Mouse (Mus musculus) kidney, embryonic 15.5 days (tissue): Measurements from ENCODE around the gene Cox14. TPM values are rescaled to one million over a fixed set of nuclear protein-coding genes. Genes with fewer than 3 reads are reported as not detected.
A peak's percentile ranks its signal among the peaks of the same experiment; 100 is the strongest.

Experiments
- ATAC-seq: fragments of 200-750 bp; cut with Nextera tagmentation; replicated peaks from 2 replicates; pipeline ENCODE4 v1.8.0; 2017; ENCODE audit warnings: moderate TSS enrichment; ENCODE audit not compliant: low FRiP score
- H3K27ac ChIP-seq: fragments of 300-500 bp; sonication (generic); 2 replicates; pipeline ENCODE4 v1.5.1; 2015; ENCODE audit warnings: mild to moderate bottlenecking, inconsistent platforms
- H3K27me3 ChIP-seq: fragments of 300-500 bp; sonication (generic); 2 replicates; pipeline ENCODE4 v1.6.1; 2015; ENCODE audit warnings: inconsistent platforms
- H3K36me3 ChIP-seq: fragments of 300-500 bp; sonication (generic); 2 replicates; pipeline ENCODE4 v1.6.1; 2015; ENCODE audit warnings: inconsistent platforms
- H3K4me1 ChIP-seq: fragments of 300-500 bp; sonication (generic); 2 replicates; pipeline ENCODE4 v1.6.1; 2015; ENCODE audit warnings: inconsistent platforms
- H3K4me2 ChIP-seq: fragments of 300-500 bp; sonication (generic); 2 replicates; pipeline ENCODE4 v1.6.1; 2015; ENCODE audit warnings: moderate library complexity, mild to moderate bottlenecking, inconsistent platforms
- H3K4me3 ChIP-seq: fragments of 300-500 bp; sonication (generic); replicated peaks from 2 replicates; pipeline ENCODE4 v1.5.1; 2015; ENCODE audit warnings: mild to moderate bottlenecking, inconsistent platforms
- H3K9ac ChIP-seq: fragments of 300-500 bp; sonication (generic); 2 replicates; pipeline ENCODE4 v1.6.1; 2015; ENCODE audit warnings: mild to moderate bottlenecking, inconsistent platforms
- H3K9me3 ChIP-seq: fragments of 300-500 bp; sonication (generic); replicated peaks from 2 replicates; pipeline ENCODE4 v1.6.1; 2016; ENCODE audit warnings: inconsistent platforms
- WGBS: fragments of 180-500 bp; shearing (Covaris S2); methylation state at CpG from one replicate; pipeline ENCODE4 v1.1.7; 2015; ENCODE audit warnings: mixed read lengths; 5-methylcytosine and 5-hydroxymethylcytosine counted together
- polyA plus RNA-seq: library from polyadenylated mRNA; unstranded; fragments of >200 nt; fragmentation: Nextera tagmentation; extraction: Ambion mirVana; gene quantifications from 2 replicates; pipeline ENCODE4 v1.2.1, GENCODE M21; 2015

Cox14 gene
- polyA plus RNA-seq, 1 experiment from 2014 or later, result 185 TPM

- H3K9ac ChIP-seq, result no peak overlapping the region
- peaks cover 29% of the 10 kb centered on the region for H3K4me1 ChIP-seq
- ATAC-seq, result no peak
- 58% methylated on average over 3 of the region's 3 CpGs for WGBS
- no peak overlapping the region for H3K4me3 ChIP-seq
- H3K36me3 ChIP-seq, result peaks cover 80% of the 10 kb centered on the region
- H3K4me2 ChIP-seq, result no peak overlapping the region
- H3K27me3 ChIP-seq, result no peaks in the 10 kb centered on the region
- no peaks in the 10 kb centered on the region for H3K9me3 ChIP-seq
- H3K27ac ChIP-seq, result no peak overlapping the region
These were observed 13.9 kb upstream of the Cox14 start for GRCm38 (mm10) chr15:99711491-99711890.

GRCm38 (mm10) chr15:99712666-99713559 lies 12.5 kb upstream of the Cox14 start:
- H3K4me3 ChIP-seq, result no peak overlapping the region
- no peak overlapping the region for H3K9ac ChIP-seq
- peak; percentile 11; the same call in 1 of the 2 replicates for ATAC-seq
- H3K4me1 ChIP-seq, result peaks cover 41% of the 10 kb centered on the region
- no peaks in the 10 kb centered on the region for H3K9me3 ChIP-seq
- H3K27ac ChIP-seq, result 0 out of 2 replicates have a peak overlapping the region, but pooled peaks have one; percentile 24
- H3K36me3 ChIP-seq, result peaks cover 66% of the 10 kb centered on the region
- 51% methylated on average over 13 of the region's 13 CpGs for WGBS
- H3K27me3 ChIP-seq, result no peaks in the 10 kb centered on the region
- H3K4me2 ChIP-seq, result no peak overlapping the region

- Histone ChIP-seq H3K9me3 (no peaks in the 10 kb centered on the region), H3K27me3 (no peaks in the 10 kb centered on the region), H3K9ac (no peak overlapping the region), H3K36me3 (peaks cover 60% of the 10 kb centered on the region), H3K27ac (0 out of 2 replicates have a peak overlapping the region, but pooled peaks have one; percentile 24), H3K4me1 (peaks cover 48% of the 10 kb centered on the region), H3K4me2 (no peak overlapping the region), H3K4me3 (no peak overlapping the region)
- no peak for ATAC-seq
- WGBS, result 88% methylated on average over 3 of the region's 3 CpGs
These were observed 11.8 kb upstream of the Cox14 start for GRCm38 (mm10) chr15:99713569-99713968.

DNA sequence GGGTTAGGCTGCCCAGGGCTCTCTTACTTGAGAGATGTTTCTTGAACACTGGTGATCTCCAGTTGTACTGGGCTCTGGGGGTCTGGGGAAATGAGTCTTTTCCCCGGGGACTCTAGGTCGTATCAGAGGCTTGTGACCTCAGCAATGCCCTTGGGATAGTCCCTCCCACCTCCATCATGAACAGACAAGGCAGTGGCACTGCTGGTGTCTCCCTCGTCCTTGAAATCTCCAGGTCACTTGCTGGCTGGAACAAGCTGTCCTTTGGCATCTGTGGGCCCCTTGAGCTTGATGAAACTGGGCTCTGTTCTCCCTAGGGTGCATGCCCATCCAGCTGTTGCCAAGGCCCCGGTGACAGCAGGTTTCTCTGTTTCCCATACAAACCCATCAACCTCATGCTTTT lies 11.2 kb upstream of the Cox14 start:
- Histone ChIP-seq H3K9ac (no peak overlapping the region), H3K4me2 (no peak overlapping the region), H3K27ac (0 out of 2 replicates have a peak overlapping the region, but pooled peaks have one; percentile 15), H3K4me1 (peaks cover 54% of the 10 kb centered on the region), H3K27me3 (no peaks in the 10 kb centered on the region), H3K4me3 (no peak overlapping the region), H3K9me3 (no peaks in the 10 kb centered on the region), H3K36me3 (peaks cover 53% of the 10 kb centered on the region)
- no peak for ATAC-seq
- 61% methylated on average over 4 of the region's 4 CpGs for WGBS

- ATAC-seq, result no peak
- Histone ChIP-seq H3K4me3 (no peak overlapping the region), H3K9me3 (no peaks in the 10 kb centered on the region), H3K27ac (no peak overlapping the region; the same call in 1 of the 2 replicates), H3K36me3 (peaks cover 47% of the 10 kb centered on the region), H3K4me2 (no peak overlapping the region), H3K27me3 (no peaks in the 10 kb centered on the region), H3K9ac (no peak overlapping the region), H3K4me1 (peaks cover 54% of the 10 kb centered on the region)
- WGBS, result 59% methylated on average over 7 of the region's 7 CpGs
These were observed 10.6 kb upstream of the Cox14 start for GRCm38 (mm10) chr15:99714858-99715257.

GRCm38 (mm10) chr15:99715361-99715865 lies 10.0 kb upstream of the Cox14 start:
- Histone ChIP-seq H3K36me3 (peaks cover 41% of the 10 kb centered on the region), H3K4me3 (no peak overlapping the region), H3K4me2 (no peak overlapping the region), H3K9ac (no peak overlapping the region), H3K9me3 (no peaks in the 10 kb centered on the region), H3K27me3 (no peaks in the 10 kb centered on the region), H3K27ac (peak overlapping the region; percentile 48), H3K4me1 (peaks cover 54% of the 10 kb centered on the region)
- ATAC-seq, result no peak
- 76% methylated on average over 13 of the region's 13 CpGs for WGBS

- WGBS, result 49% methylated on average over 11 of the region's 11 CpGs
- H3K27ac ChIP-seq, result peak overlapping the region; percentile 48
- H3K9ac ChIP-seq, result no peak overlapping the region
These were observed 9.3 kb upstream of the Cox14 start for GRCm38 (mm10) chr15:99715982-99716746.

GRCm38 (mm10) chr15:99716814-99717213 lies 8.6 kb upstream of the Cox14 start:
- Histone ChIP-seq H3K4me2 (no peak overlapping the region), H3K9me3 (no peaks in the 10 kb centered on the region), H3K4me1 (peaks cover 57% of the 10 kb centered on the region), H3K36me3 (peaks cover 27% of the 10 kb centered on the region), H3K27ac (no peak overlapping the region; the same call in 1 of the 2 replicates), H3K27me3 (no peaks in the 10 kb centered on the region), H3K9ac (no peak overlapping the region), H3K4me3 (no peak overlapping the region)
- ATAC-seq, result no peak
- WGBS, result 72% methylated on average over 12 of the region's 12 CpGs

More at GRCm38 (mm10) chr15:99715982-99716746, 9.3 kb upstream of the Cox14 start:
- Histone ChIP-seq H3K9me3 (no peaks in the 10 kb centered on the region), H3K4me1 (peaks cover 54% of the 10 kb centered on the region), H3K36me3 (peaks cover 34% of the 10 kb centered on the region), H3K27me3 (no peaks in the 10 kb centered on the region), H3K4me3 (no peak overlapping the region), H3K4me2 (peak overlapping the region; percentile 9; the same call in 1 of the 2 replicates)
- no peak for ATAC-seq

- H3K27ac ChIP-seq, result peak within 1 kb of the TSS; percentile 73
- no peak within 1 kb of the TSS for H3K9ac ChIP-seq
- WGBS, result 51% methylated on average over 26 of the region's 26 CpGs
- H3K27me3 ChIP-seq, result no peaks in the 10 kb centered on the region
- peaks cover 58% of the 10 kb centered on the region for H3K4me1 ChIP-seq
- H3K36me3 ChIP-seq, result peaks cover 19% of the 10 kb centered on the region
- H3K4me2 ChIP-seq, result peak within 1 kb of the TSS; percentile 41
- H3K4me3 ChIP-seq, result peak within 1 kb of the TSS; percentile 20; the same call in 1 of the 2 replicates
- no peaks in the 10 kb centered on the region for H3K9me3 ChIP-seq
- peak; percentile 5; the same call in 1 of the 2 replicates for ATAC-seq
These were observed 7.8 kb upstream of the Cox14 start, which contains the start of gene Gpd1 for GRCm38 (mm10) chr15:99717386-99718334. Gene Gpd1 (plus strand): TSS chr15:99717515.

DNA sequence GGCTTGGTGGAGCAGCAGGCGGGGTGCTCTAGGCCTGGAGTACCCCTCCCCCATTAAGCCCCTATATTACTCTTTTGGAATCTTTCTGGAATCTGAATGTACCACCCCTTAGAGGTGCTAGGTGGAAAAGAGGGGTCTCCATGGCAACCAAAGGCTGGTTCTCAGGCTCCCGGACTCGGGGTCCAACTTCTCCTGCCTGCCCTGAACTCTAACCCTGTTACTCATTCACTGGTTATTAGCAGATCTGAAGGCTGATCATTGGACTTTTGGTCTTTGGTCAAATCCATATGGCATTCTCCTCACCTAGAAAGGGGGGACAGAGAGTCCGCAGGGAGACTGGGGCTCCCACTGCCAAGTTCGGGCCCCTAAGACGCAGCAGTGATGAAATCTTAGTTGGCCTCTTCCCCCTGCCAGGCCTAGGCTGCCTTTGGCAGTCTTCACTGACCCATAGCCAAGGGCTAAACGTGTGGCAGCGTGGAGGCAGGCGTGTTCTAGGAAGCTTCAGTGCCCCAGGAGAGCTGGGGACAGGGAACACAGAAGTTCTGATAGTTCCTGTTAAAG lies 6.9 kb upstream of the Cox14 start:
- no peaks in the 10 kb centered on the region for H3K27me3 ChIP-seq
- H3K36me3 ChIP-seq, result peaks cover 10% of the 10 kb centered on the region
- H3K9ac ChIP-seq, result no peak overlapping the region
- peak overlapping the region; percentile 20; the same call in 1 of the 2 replicates for H3K4me3 ChIP-seq
- no peaks in the 10 kb centered on the region for H3K9me3 ChIP-seq
- ATAC-seq, result no peak
- WGBS, result 73% methylated on average over 9 of the region's 9 CpGs
- H3K27ac ChIP-seq, result peak overlapping the region; percentile 73; the same call in 1 of the 2 replicates
- peak overlapping the region; percentile 41 for H3K4me2 ChIP-seq
- peaks cover 61% of the 10 kb centered on the region for H3K4me1 ChIP-seq
